Mouse (Mus musculus) heart, adult 18-20 months (tissue): ENCODE data around the gene Fndc11. TPM values are rescaled to one million over a fixed set of nuclear protein-coding genes. Genes with fewer than 3 reads are reported as not detected.
A peak's percentile ranks its signal among the peaks of the same experiment; 100 is the strongest.

Experiments used
- DNase-seq, 2 experiments: peaks; one replicate each; pipeline ENCODE4 v3.0.0; 2021 to 2022; ENCODE audit warnings: mixed read lengths in 1 of 2
- total RNA-seq, 2 experiments: library from RNA; stranded (reverse); gene quantifications; 2 replicates each; pipeline ENCODE4 v1.2.3; 2021

Gene Fndc11
- total RNA-seq, 2 experiments from 2014 or later = not detected

DNA sequence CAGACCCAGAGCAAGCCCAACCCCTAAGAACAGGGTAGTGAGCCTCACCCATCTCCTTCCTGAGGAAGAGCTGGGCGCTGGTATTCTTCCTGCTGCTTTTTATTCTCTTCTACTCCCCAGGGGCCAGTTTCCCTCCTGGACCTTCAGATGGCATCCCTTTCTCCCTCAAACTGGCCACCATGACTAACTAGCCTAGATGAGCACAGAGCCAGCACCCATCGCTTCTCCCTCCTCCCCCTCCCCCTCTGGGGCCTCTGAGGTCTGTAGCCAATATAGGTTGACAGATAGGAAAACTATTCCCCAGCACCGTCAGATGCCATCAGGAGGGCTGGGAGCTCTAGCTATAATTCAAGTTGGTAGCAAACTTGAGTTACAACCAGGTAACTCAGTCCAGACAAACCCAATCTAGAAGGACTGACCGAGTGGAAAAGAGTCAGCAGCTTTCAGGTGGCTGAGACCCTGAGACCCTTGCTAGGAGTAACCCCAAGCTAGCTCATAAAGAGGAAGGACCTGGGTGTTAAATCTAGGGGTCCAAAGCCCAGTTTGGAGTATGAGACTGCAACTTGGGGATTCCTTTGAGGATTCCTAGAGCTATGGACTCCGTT, 830 bp upstream of the Fndc11 start:
- no peak for DNase-seq

DNA sequence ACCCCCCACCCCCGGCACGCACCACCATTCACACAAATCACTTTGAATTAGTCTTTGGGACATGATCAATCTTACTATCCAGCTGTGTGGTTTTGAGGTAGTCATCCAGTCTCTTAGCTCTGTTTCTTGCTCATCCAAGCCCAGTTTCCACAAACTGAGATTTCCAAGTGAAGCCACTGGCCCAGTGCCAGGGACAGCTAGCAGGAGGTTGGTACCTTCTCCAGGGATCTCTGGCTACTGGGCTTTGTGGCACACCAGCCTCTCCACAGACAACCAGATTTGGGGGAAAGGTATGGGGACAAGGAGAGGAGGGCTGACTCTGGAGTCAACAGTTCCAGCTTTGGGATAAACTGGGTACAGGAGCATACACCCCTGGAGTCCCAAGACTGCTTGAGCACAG, 548 bp downstream of the Fndc11 start:
- DNase-seq = no peak

DNA sequence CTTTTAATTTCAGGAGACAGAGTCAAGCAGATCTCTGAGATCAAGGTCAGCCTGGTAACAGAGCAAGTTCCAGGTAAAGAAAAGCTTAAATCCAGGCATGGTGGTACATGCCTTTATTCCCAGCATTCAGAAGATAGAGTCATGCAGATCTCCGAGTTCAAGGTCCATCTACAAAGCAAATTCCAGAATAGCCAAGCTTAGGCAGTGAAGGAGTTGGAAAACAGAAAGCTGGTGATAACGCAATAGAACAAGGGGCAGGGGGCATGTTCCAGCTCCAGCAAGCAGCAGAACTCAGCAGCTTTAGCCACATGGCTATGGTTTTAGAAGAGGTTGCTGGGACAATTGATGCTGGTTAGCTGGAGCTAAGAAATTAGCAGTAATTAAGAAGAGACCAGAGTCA, 5.2 kb downstream of the Fndc11 start:
- no peak for DNase-seq

GRCm38 (mm10) chr2:181227122-181227521, 7.3 kb downstream of the Fndc11 start:
- DNase-seq = no peak

DNA sequence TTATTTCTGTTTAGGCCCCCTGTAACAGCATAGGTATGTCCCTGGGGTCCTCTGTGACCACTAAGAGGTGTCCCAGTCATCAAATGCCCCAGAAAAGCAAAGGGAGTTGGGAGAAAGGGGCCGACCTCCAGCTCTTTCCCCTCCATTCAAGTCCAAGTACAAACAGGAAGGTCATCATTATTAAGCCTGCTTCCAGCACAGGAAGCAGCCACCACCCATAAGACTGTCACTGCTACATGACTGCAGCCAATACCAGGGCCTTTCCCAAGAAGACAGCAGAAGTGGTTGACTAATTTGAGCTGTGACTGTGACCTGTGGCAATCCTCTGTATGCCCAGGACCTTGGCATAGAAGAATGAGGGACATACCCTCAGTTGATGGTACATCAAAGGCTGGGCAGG, 8.5 kb downstream of the Fndc11 start:
- peak in 1 of 2 experiments; percentile 54 for DNase-seq

- DNase-seq = no peak
These were observed 11.4 kb downstream of the Fndc11 start for GRCm38 (mm10) chr2:181231171-181231570.

GRCm38 (mm10) chr2:181233443-181233842, 13.6 kb downstream of the Fndc11 start:
- no peak for DNase-seq

GRCm38 (mm10) chr2:181234680-181235079, 14.9 kb downstream of the Fndc11 start:
- no peak for DNase-seq

- DNase-seq = no peak
These were observed 16.1 kb downstream of the Fndc11 start for GRCm38 (mm10) chr2:181235681-181236566.

- DNase-seq = no peak
These were observed 17.6 kb downstream of the Fndc11 start for GRCm38 (mm10) chr2:181237251-181238014.

DNA sequence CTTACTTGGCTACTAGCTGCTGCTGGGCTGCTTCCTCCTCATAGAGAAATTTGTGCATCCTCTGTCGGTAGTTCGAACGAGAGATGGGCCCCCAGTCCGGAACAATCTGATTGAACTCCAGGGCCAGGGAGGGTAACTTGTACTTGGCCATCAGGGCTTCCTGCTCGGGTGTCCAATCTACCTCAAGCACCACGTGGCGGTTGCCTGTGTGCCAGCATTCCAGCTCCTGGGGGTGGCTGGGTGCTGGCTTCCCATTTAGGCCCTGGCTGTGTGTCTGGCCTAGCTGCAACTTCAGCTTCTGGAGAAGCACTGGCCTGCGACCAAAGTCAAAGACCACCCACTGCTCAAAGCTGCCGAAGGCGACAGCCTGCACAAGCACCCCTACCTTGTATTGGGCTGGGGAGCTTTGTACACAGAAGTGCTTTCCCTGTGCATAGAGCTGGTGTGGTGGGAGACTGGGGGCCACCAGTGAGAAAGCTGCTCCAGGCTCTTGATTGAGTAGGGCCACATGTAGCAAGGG, 18.3 kb downstream of the Fndc11 start:
- peak; percentile 45 to 51 for DNase-seq

DNA sequence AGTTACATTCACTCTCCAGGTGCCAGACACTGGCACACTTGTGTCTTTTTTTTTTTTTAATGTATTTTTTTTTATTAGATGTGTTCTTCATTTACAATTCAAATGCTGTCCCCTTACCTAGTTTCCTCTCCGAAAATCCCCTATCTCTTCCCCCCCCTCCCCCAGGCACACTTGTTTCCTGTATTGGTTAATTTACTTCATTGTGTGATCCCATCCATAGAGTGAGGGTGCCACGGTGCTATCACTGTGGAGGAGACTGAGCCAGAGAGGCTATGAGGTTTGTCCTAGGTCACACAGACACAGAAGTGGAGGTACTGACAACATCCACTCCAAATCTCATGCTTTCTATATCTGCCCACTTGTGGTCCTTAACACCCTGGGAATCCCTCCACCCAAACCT, 19.0 kb downstream of the Fndc11 start:
- DNase-seq = no peak

DNA sequence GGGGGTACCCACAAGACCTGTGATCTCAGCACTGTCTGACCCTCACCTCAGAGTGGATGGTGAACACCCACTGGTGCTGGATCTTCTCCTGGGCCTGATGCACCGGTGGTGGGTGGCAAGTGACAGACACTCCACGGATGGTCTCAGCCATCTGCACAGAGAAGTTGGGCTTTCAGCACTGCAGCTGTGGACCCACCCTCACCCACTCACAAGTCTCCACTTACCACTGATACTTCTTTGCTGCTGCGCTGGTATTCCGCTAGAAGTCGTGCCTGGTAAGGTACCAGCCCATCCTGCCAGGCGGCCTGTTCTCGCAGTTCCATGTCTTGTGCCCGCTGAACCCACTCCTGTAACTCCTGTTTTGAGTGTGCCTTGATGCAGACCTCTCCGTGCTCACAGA, 19.4 kb downstream of the Fndc11 start:
- no peak for DNase-seq

GRCm38 (mm10) chr2:181240806-181241440, 21.1 kb downstream of the Fndc11 start:
- DNase-seq = no peak

GRCm38 (mm10) chr2:181241602-181242313, 21.9 kb downstream of the Fndc11 start, which contains the start of gene Helz2:
TSS of gene Helz2 (minus strand) at chr2:181242027.
- peak; percentile 74 to 75 for DNase-seq

DNA sequence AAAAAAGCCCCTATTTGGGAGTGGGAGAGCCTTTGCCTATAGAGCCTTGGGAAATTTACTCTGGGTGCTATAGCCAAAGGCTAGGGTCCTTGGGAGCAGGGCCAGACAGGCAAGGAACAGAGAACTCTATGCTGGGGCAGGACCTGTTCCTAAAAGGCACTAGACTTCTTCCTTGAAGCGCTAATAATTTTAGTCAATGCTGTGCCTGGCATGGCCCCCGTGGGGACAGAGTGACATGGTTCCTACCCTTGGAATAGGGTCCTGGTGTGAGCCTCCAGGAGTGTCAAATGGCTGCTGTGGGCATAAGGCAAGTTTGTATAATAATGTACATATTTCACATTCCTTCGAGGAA, 22.5 kb downstream of the Fndc11 start:
- no peak for DNase-seq

DNA sequence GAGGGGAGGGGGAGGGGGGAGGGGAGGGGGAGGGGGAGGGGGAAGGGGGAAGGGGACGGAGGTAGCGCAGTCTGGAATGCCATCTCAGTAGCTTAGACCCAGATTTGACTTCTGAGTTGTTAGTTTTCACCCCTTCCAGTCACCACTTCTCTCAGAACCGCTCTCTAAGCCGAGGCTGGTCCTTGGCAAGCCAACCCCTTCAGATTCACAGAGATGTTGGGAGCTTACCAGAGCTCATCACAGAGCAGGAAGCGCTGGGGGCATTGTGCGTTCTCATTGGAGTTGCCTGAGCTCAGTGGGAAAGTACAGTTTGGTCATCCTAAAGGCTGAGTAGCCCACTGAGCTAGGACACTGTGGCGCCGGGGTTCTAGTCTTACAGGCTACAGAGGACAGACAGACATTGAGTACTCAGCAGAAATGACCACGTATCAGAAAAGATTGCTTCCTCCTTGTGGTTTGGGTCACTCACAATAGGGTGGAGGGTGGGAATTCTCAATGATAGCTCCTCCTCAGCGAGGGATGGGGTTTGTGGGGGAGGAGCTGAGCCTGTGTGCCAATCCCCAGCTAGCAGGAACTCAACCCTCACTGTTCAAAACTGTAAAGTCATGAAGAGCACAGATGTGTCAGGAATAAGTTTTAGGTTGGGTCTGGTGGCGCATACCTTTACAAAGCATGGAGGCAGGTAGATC, 24.0 kb downstream of the Fndc11 start:
- peak; percentile 48 to 71 for DNase-seq

GRCm38 (mm10) chr2:181245031-181245430, 25.2 kb downstream of the Fndc11 start:
- no peak for DNase-seq

GRCm38 (mm10) chr2:181249217-181249616, 29.4 kb downstream of the Fndc11 start:
- no peak for DNase-seq

DNA sequence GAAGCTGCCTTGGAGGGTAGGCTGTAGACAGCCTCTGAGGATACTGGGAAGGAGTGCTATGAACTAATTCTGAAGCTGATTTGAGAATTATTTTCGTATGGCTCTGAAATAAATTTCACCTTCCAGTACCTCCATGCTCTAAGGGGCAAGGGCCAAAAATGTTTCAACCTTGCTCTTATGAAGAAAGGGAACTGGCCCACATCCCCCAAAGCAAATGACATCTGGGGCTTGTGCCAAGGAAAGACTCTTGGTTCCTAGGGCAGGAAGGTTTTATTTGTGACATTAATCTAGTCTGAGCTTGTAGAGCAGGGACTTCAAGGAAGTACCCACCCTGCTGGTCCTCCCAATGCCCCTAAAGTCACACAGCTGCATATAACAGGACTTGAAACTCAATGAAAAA, 32.0 kb downstream of the Fndc11 start:
- no peak for DNase-seq

- no peak for DNase-seq
These were observed 33.4 kb downstream of the Fndc11 start for GRCm38 (mm10) chr2:181253248-181253647.
